Mouse (Mus musculus): ENCODE measurements around the gene Tmem273.

DNA sequence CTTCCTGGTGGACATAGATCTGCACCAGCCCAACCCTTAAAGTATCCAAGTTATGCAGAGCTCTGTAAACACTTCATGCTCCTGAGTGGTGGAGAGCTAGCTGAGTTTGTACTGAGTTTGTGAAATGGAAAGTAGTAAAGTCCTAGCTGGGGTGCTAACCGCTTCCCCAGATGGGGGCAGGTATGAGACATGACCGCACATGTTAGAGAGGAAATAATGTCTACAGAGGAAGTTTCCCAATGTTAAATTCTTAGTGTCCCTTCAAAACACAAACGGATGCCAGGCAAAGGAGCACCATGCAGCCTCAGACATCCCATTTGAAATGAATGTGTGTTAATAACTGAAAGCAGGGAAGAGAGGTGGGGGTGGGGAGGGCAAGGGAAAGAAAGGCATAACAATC, 38.1 kb downstream of the Tmem273 start:
- TF ChIP-seq CTCF (IDR thresholded peaks at IDR 0.05; ENCODE audit: low read depth, low read length) (no peak), POLR2A (IDR thresholded peaks at IDR 0.05; ENCODE audit: extremely low read depth, insufficient read depth, low read length) (no peak)
